Mouse (Mus musculus): Measurements from ENCODE around the gene Sugct.

The Sugct gene

GRCm38 (mm10) chr13:17296460-17296859, 398.9 kb downstream of the Sugct start:
- DNase-seq (ENCODE audit: low read depth, low spot score) = no peak

DNA sequence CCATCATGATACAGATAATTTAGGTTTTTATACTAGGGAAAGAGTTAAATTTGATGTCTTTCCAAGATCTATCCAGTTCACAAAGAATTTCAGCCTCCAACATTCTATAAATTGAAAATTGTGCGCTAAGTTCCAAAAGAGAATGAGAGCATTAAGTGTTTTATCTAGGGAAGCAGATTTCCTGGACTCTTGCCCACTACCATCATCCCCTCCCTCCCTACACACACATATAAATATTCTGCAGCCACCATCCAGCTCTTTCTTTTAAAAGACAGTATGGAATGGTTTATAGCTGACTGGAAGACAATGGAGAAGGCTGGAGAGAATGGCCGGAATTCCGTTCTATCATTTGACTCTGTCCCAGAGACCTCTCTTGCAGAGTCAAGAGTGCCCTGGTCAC, 404.3 kb downstream of the Sugct start:
- no peak for DNase-seq (ENCODE audit: low read depth, low spot score)

- no peak for DNase-seq (ENCODE audit: low read depth, low spot score)
Observed at GRCm38 (mm10) chr13:17288377-17288776, 407.0 kb downstream of the Sugct start.

GRCm38 (mm10) chr13:17245936-17246335, 449.4 kb downstream of the Sugct start:
- no peak for DNase-seq (ENCODE audit: low read depth, low spot score)

DNA sequence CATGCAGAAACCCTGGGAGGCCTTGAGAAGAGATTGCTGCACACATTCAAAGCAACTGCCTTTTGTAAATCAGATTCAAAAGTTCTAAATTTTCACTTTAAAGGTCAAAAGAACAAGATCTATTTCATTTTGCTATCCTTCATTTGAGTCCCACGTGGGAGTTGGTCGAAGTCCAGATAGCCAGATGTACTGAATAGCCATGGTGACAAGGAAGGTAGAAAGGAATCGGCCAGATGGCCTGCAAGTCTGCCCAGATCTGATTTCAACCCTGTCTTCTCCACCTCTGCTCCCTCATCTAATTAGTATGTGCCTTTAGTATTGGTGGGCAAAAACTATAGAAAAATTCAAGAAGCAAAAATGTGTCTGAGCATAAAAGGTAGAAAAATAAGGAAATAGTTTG, 478.8 kb downstream of the Sugct start:
- DNase-seq (ENCODE audit: low read depth, low spot score) = no peak

DNA sequence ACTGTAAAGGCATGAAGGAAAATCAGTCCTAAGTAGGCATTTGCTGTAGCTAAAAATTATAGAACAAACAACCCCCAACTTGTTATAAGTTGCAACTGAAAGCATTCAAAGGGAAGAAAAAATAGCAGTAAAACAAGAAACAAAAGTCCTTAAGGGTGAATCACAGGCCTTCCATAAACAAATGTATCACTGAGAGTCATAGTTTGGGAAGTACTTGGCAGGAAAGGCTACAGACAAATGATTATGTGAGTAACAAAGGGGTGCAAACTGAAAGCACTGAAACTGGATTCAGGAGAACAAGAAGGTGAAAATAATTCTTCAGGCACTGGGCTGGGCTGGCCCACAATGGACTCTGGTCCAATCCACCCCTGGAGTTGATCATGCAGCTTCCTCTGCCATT, 482.7 kb downstream of the Sugct start:
- DNase-seq (ENCODE audit: low read depth, low spot score) = no peak

GRCm38 (mm10) chr13:17190180-17190762, 505.1 kb downstream of the Sugct start:
- DNase-seq (ENCODE audit: low read depth, low spot score) = no peak

GRCm38 (mm10) chr13:17185253-17185652, 510.1 kb downstream of the Sugct start:
- no peak for DNase-seq (ENCODE audit: low read depth, low spot score)

- no peak for DNase-seq (ENCODE audit: low read depth, low spot score)
Observed at GRCm38 (mm10) chr13:17165917-17166316, 529.4 kb downstream of the Sugct start.

GRCm38 (mm10) chr13:17164721-17165120, 530.6 kb downstream of the Sugct start:
- no peak for DNase-seq (ENCODE audit: low read depth, low spot score)

DNA sequence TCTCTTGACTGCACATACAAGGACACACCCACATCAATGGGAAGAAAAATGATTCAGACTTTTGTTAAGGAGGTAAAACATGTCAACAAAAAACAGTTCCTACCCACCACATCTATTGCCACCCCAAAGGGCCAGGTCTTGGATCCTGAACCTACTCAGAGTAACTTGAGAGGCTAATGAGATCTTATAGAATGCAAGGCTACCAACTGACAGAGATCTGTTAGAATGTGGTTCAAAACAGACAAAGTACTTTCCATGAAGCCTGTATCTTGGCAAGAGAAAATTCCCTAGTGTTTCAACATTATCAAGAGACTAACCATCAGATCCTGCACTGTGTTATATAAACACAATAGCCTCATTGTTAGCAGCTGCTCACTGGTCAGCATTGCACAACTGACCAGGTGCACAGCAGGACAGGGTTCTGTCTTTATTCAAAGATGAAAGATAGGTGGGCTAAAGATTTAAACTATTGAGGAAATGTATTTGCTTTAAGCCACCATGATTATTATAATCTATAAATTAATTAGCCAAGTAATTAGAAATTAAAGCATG, 548.8 kb downstream of the Sugct start:
- DNase-seq (ENCODE audit: low read depth, low spot score) = no peak

GRCm38 (mm10) chr13:17116073-17116472, 579.3 kb downstream of the Sugct start:
- no peak for DNase-seq (ENCODE audit: low read depth, low spot score)

GRCm38 (mm10) chr13:17102372-17102771, 593.0 kb downstream of the Sugct start:
- DNase-seq (ENCODE audit: low read depth, low spot score) = no peak

GRCm38 (mm10) chr13:17086547-17086946, 608.8 kb downstream of the Sugct start:
- no peak for DNase-seq (ENCODE audit: low read depth, low spot score)

- DNase-seq (ENCODE audit: low read depth, low spot score) = no peak
Observed at GRCm38 (mm10) chr13:17086146-17086545, 609.2 kb downstream of the Sugct start.

GRCm38 (mm10) chr13:17084946-17085852, 610.2 kb downstream of the Sugct start:
- DNase-seq (ENCODE audit: low read depth, low spot score) = no peak

GRCm38 (mm10) chr13:17081618-17082017, 613.7 kb downstream of the Sugct start:
- no peak for DNase-seq (ENCODE audit: low read depth, low spot score)

GRCm38 (mm10) chr13:17065552-17065951, 629.8 kb downstream of the Sugct start:
- no peak for DNase-seq (ENCODE audit: low read depth, low spot score)

GRCm38 (mm10) chr13:17056650-17057049, 638.7 kb downstream of the Sugct start:
- DNase-seq (ENCODE audit: low read depth, low spot score) = no peak

DNA sequence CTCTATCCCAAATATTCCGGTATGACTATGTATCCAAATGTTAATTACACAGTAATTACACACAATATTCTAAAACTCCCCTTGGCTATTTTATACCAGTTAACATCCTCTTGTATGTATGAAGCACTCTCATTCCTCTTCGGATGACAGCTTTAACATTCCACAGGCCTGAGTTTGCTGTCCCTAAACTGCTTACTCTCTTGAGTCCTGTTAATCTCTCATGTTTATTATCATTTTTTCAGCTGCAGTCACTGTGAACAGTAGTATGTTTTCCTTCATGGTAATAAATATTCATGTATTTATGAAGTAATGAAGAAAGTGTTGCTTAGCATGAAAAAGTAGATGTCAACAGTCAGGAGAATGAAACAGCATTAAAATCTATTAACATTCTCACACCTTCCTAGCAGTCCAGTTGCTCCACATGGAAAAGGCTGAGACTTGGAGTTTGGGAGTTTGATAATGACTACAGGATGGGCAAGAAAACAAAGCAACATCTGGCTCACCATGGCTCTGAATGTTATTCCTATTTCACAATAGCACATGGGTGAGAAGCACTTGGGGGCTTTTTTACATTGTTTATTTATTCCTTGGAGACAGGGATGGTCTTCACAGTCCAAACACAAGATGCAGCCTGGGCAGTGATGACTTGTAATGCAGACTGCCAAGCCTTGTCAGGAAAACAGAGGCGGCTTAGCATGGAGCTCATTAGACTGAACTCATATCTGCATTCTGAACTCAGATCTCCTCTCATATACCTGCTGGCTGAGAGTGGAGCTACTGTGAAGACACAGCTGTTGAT, 651.7 kb downstream of the Sugct start:
- no peak for DNase-seq (ENCODE audit: low read depth, low spot score)

DNA sequence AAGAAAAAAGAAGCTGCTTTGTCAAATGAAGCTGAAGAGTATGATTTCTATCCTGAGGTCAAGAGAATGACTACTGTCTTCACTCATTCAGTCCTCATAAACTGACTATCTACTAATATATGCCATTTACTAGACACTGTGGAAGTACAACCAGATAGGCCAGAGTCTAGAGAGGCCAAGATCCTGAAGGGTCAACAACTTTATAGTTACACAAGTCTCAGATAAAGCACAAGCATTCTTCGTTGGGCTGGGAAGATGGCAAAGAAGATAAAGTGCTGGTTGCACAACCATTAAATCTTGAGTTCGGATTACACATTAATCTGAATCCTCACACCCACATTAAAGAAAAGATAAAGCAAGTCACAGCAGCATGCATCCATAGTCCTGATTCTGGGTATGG, 653.0 kb downstream of the Sugct start:
- no peak for DNase-seq (ENCODE audit: low read depth, low spot score)

GRCm38 (mm10) chr13:17039727-17040126, 655.6 kb downstream of the Sugct start:
- no peak for DNase-seq (ENCODE audit: low read depth, low spot score)
